ENCODE assay signal across 7 mouse cellular contexts in the genomic region with DNA sequence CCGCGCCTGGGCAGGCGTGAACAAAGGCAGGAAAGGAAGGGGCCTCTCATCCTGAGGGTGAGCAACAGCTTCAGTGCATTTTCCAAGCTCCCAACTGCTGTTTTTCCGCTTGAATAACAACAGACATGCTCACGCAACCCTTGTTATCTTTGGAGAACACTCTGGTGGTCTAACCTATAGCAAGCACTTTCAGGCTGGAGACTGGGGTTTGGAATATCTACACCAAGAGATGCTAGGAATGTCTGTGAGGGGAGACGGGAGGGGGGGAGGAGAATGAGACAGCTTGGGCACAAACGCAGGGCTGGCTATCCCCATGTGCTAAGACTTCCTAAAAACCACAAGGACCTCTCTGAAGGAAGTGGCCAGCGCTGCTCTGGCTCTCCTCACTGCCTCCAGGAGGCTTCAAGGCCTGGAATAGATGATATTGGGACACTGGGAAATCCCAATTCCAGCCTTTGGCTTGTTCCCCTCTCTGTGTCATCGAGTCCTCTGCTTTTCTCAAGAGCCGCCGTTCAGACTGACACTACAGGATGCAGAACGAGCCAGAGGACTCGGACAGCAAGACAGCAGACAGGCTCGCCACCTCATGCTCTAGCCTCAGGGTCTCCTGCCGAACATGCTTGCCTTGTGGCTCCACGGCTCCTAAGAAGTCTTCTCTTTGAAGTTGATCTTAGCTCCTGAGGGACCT. TPM values are rescaled to one million over a fixed set of nuclear protein-coding genes. Genes with fewer than 3 reads are reported as not detected.
DNase-seq lines count a peak whose midpoint lies in the region; ATAC-seq and TF ChIP-seq lines count a peak whose summit lies in the region.

No protein-coding gene starts in this region.

- H3K4me3 ChIP-seq in embryonic facial prominence, embryonic 11.5 days (ENCODE audit: low read depth, low read length) = no peak overlapping the region
- H3K4me3 ChIP-seq in forebrain, embryonic 16.5 days (replicated peaks; ENCODE audit: low read length) = no peak overlapping the region
- H3K4me3 ChIP-seq in intestine, embryonic 15.5 days (replicated peaks) = no peak overlapping the region
- no peak overlapping the region for H3K4me3 ChIP-seq in midbrain, postnatal 0 days (ENCODE audit: low read depth, low read length)

- 0 out of 2 replicates have a peak, but pooled peaks have one; percentile 29 for ATAC-seq in embryonic facial prominence, embryonic 11.5 days (replicated peaks; ENCODE audit: insufficient number of reproducible peaks, low FRiP score, low TSS enrichment, low read depth)
- peak; percentile 21; the same call in 1 of the 2 replicates for ATAC-seq in forebrain, embryonic 16.5 days
- peak; percentile 51; the same call in 1 of the 2 replicates for ATAC-seq in intestine, embryonic 15.5 days
- ATAC-seq in midbrain, postnatal 0 days (ENCODE audit: low FRiP score) = 0 out of 2 replicates have a peak, but pooled peaks have one; percentile 34

- H3K4me1 ChIP-seq in embryonic facial prominence, embryonic 11.5 days (ENCODE audit: control insufficient read depth, insufficient read depth, low read length) = no peaks in the 10 kb centered on the region; the same call in 1 of the 2 replicates
- H3K4me1 ChIP-seq in forebrain, embryonic 16.5 days (replicated peaks; ENCODE audit: control insufficient read depth, insufficient read depth, low read length) = peaks cover 17% of the 10 kb centered on the region
- peaks cover 16% of the 10 kb centered on the region for H3K4me1 ChIP-seq in intestine, embryonic 15.5 days (replicated peaks)
- peaks cover 13% of the 10 kb centered on the region for H3K4me1 ChIP-seq in midbrain, postnatal 0 days (ENCODE audit: insufficient read depth, low read length)

- peak overlapping the region; percentile 15; the same call in 1 of the 2 replicates for H3K9ac ChIP-seq in embryonic facial prominence, embryonic 11.5 days (replicated peaks; ENCODE audit: low read length)
- peak overlapping the region; percentile 14 for H3K9ac ChIP-seq in forebrain, embryonic 16.5 days (replicated peaks; ENCODE audit: low read depth, low read length)
- no peak overlapping the region for H3K9ac ChIP-seq in intestine, embryonic 15.5 days
- H3K9ac ChIP-seq in midbrain, postnatal 0 days (replicated peaks; ENCODE audit: low read length, poor library complexity, severe bottlenecking) = no peak overlapping the region

- peak overlapping the region; percentile 49; the same call in 1 of the 2 replicates for H3K27ac ChIP-seq in embryonic facial prominence, embryonic 11.5 days (replicated peaks; ENCODE audit: low read depth, low read length)
- H3K27ac ChIP-seq in forebrain, embryonic 16.5 days (ENCODE audit: low read length) = peak overlapping the region; percentile 48
- peak overlapping the region; percentile 68 for H3K27ac ChIP-seq in intestine, embryonic 15.5 days
- peak overlapping the region; percentile 65 for H3K27ac ChIP-seq in midbrain, postnatal 0 days (ENCODE audit: low read depth, low read length)

- peak; percentile 46 for DNase-seq in embryonic facial prominence, embryonic 11.5 days (ENCODE audit: low spot score)
- no peak for DNase-seq in midbrain, postnatal 0 days (ENCODE audit: low spot score)
- no peak for DNase-seq in right cerebral cortex, adult 18-20 months
- DNase-seq in layer of hippocampus, postnatal 36 days = no peak
- DNase-seq in testis, postnatal 14 days (ENCODE audit: low spot score) = no peak

- no peaks in the 10 kb centered on the region for H3K36me3 ChIP-seq in embryonic facial prominence, embryonic 11.5 days (replicated peaks; ENCODE audit: control insufficient read depth, insufficient read depth, low read depth, low read length)
- no peaks in the 10 kb centered on the region for H3K36me3 ChIP-seq in forebrain, embryonic 16.5 days (ENCODE audit: control insufficient read depth, insufficient read depth)
- H3K36me3 ChIP-seq in intestine, embryonic 15.5 days = no peaks in the 10 kb centered on the region
- H3K36me3 ChIP-seq in midbrain, postnatal 0 days (ENCODE audit: insufficient read depth, low read length) = no peaks in the 10 kb centered on the region

- no peaks in the 10 kb centered on the region for H3K27me3 ChIP-seq in embryonic facial prominence, embryonic 11.5 days (ENCODE audit: control insufficient read depth, insufficient read depth, low read length)
- no peaks in the 10 kb centered on the region for H3K27me3 ChIP-seq in forebrain, embryonic 16.5 days (replicated peaks; ENCODE audit: control insufficient read depth, insufficient read depth, low read length)
- H3K27me3 ChIP-seq in intestine, embryonic 15.5 days (replicated peaks) = no peaks in the 10 kb centered on the region
- H3K27me3 ChIP-seq in midbrain, postnatal 0 days (ENCODE audit: insufficient read depth, low read length) = no peaks in the 10 kb centered on the region

- no peaks in the 10 kb centered on the region for H3K9me3 ChIP-seq in embryonic facial prominence, embryonic 11.5 days (replicated peaks; ENCODE audit: control insufficient read depth, low read length)
- H3K9me3 ChIP-seq in forebrain, embryonic 16.5 days (ENCODE audit: control insufficient read depth, low read length) = no peaks in the 10 kb centered on the region
- no peaks in the 10 kb centered on the region for H3K9me3 ChIP-seq in intestine, embryonic 15.5 days
- H3K9me3 ChIP-seq in midbrain, postnatal 0 days (ENCODE audit: low read length) = no peaks in the 10 kb centered on the region

- WGBS in embryonic facial prominence, embryonic 11.5 days = 14% methylated on average over 16 of the region's 16 CpGs
- WGBS in forebrain, embryonic 16.5 days = 10% methylated on average over 16 of the region's 16 CpGs
- WGBS in intestine, embryonic 15.5 days = 47% methylated on average over 16 of the region's 16 CpGs
- WGBS in midbrain, postnatal 0 days = 12% methylated on average over 16 of the region's 16 CpGs

- H3K4me2 ChIP-seq in embryonic facial prominence, embryonic 11.5 days (ENCODE audit: low read depth, low read length) = no peak overlapping the region; the same call in 1 of the 2 replicates
- no peak overlapping the region for H3K4me2 ChIP-seq in forebrain, embryonic 16.5 days (ENCODE audit: low read length)
- 0 out of 2 replicates have a peak overlapping the region, but pooled peaks have one; percentile 3 for H3K4me2 ChIP-seq in intestine, embryonic 15.5 days (replicated peaks)
- H3K4me2 ChIP-seq in midbrain, postnatal 0 days (ENCODE audit: low read depth, low read length, poor library complexity, severe bottlenecking) = no peak overlapping the region

- no peak for TF ChIP-seq CTCF in midbrain, postnatal 0 days (IDR thresholded peaks at IDR 0.05)

RNA-seq across cellular contexts. Expression of a gene that starts 30.6 kb away (rescaled TPM):
- polyA plus RNA-seq in embryonic facial prominence, embryonic 11.5 days (2014; fragmentation: Nextera tagmentation; extraction: Ambion mirVana) = 21.6 and 26.2 TPM in 2 replicates
- polyA plus RNA-seq in forebrain, embryonic 16.5 days (2015; fragmentation: Nextera tagmentation; extraction: Ambion mirVana) = 14.8 and 17.0 TPM in 2 replicates
- polyA plus RNA-seq in intestine, embryonic 15.5 days (2015; fragmentation: Nextera tagmentation; extraction: Ambion mirVana) = 21.4 and 23.0 TPM in 2 replicates
- 19.8 and 21.5 TPM in 2 replicates for total RNA-seq in midbrain, postnatal 0 days (2014; rRNA removed)
- polyA plus RNA-seq in midbrain, postnatal 0 days (2015; fragmentation: Nextera tagmentation; extraction: Ambion mirVana) = 13.2 and 16.5 TPM in 2 replicates
- total RNA-seq in layer of hippocampus, postnatal 36 days (2021) = 10 to 100 TPM; 40.8 to 43.2 TPM

Comparison
In these comparisons a context has a peak if more than half of its experiments do, and no peak if none do; other contexts are left out.
1. H3K9ac ChIP-seq: peak in embryonic facial prominence, embryonic 11.5 days (single experiment) and forebrain, embryonic 16.5 days (single experiment); none in intestine, embryonic 15.5 days (single experiment) and midbrain, postnatal 0 days (single experiment).
2. Peak in every context shown above with its lines, with median percentiles within 50 percentile points of each other: ATAC-seq and H3K27ac ChIP-seq.